Mouse (Mus musculus) lung, postnatal 36 days (tissue): ENCODE results near the gene Cxcl10.

Source experiments
- DNase-seq: peaks from one replicate; pipeline ENCODE4 v3.0.0; 2022; ENCODE audit warnings: mixed read lengths

Cxcl10 gene

DNA sequence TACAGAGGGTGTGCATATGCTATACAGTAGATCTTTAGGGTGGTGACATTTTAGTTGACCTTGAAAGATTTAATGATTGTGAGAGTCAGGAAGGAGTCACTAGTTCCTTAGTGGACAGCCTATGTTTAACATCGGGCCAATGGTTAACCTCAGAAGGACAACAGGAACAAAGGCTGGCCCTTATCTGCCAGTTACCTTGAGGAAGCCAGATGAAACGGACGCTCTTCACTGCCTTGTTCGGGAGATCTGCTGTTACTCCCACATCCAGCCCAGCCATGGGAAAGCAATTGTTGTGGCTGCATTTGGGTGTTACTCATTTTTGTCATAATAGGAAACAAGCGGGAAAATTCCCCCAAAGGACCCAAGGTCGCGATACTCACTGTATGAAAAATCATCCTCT is 34.9 kb downstream of the Cxcl10 start:
- DNase-seq: no peak

DNA sequence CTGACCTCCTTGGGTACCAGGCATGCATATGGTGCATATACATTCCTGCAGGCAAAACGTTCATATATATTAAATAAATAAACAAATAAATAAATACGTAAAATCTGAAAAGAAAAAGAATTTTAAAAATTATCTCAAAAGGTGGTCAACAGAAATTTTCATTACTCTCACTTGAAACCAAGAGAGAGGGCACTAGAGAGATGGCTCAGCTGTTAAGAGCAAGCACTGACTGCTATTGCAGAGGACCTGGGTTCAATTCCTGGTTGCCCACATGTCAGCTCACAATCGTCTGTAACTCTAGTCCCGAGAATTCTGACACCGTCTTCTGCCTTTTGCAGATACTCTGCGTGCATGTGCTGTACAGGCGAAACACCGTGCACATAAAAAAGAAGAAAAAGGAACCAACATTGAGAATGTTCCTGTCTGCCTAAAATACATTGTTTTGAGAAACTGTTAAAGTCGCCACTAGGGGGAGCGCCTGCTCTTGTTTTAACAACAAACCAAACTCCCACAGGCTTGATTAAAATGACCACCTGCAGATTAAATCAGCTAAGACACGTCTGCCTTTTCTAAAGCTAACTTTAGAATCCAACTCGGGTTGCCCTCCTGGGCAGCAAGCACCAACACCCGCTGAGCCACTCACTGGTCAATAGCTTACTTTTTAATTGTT is 36.5 kb downstream of the Cxcl10 start:
- DNase-seq: peak; percentile 97

GRCm38 (mm10) chr5:92309681-92310511 is 38.8 kb downstream of the Cxcl10 start, which contains the start of gene Sdad1:
Sdad1 (minus strand) TSS chr5:92310479.
- peak; percentile 95 for DNase-seq

GRCm38 (mm10) chr5:92304291-92304690 is 44.4 kb downstream of the Cxcl10 start:
- DNase-seq: no peak

DNA sequence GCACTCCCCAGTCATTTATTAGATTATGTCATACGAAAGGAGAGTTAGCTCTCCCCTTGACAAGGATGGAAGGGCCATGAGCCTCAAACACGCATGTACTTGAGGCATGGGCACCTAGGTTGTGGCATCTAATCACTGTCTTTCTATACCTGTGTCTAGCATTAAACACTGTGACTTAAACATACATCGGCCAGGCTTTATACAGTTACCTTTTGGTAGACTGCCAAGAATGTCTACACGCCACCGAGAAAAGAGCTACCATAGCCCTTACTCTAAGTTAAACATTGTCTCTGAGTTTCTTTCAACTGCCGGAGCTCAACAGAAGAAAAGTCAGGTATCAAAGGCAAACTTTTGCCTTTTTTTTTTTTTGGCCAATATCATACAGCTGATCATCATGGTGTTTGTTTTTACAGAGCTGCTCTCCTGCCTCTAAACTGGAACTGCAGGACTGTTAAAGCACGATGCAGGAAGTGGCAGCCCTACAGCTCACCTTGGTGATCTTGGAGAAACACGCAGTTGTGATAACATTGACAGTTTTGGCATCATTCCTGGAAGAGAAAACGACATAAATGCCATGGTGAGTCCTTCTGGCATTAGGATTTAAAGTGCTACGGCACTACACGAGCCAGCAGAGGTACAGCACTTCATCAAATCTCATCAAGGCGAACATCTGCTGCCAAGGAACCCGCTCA is 46.4 kb downstream of the Cxcl10 start:
- no peak for DNase-seq
